Mouse (Mus musculus) hindbrain, postnatal 0 days (tissue): ENCODE measurements at regions not wholly inside any gene's neighbourhood (a gene's known extent, or its start where the extent isn't known, plus 50 kb on each side); places are given as distances from the start of the nearest gene placed in this dataset.
"Not testable (repeated sequence)": the region's sequence is repeated elsewhere in the genome, so short reads cannot be mapped to it uniquely, and the experiment has no call there.

Experiments
- ATAC-seq: fragments of 200-750 bp; cut with Nextera tagmentation; 2 replicates; pipeline ENCODE4 v1.8.0; 2017; ENCODE audit warnings: mild to moderate bottlenecking, moderate TSS enrichment, moderate library complexity
- DNase-seq: peaks from one replicate; pipeline ENCODE4 v3.0.0-alpha.2; 2015; ENCODE audit warnings: low spot score
- H3K27ac ChIP-seq: fragments of 300-500 bp; sonication (generic); 2 replicates; pipeline ENCODE4 v1.5.1; 2014; ENCODE audit warnings: mild to moderate bottlenecking
- H3K27me3 ChIP-seq: fragments of 300-500 bp; sonication (generic); 2 replicates; pipeline ENCODE4 v1.6.1; 2014; ENCODE audit warnings: low read length, mixed read lengths; ENCODE audit not compliant: insufficient read depth
- H3K36me3 ChIP-seq: fragments of 300-500 bp; sonication (generic); 2 replicates; pipeline ENCODE4 v1.6.1; 2014; ENCODE audit warnings: low read length, mixed read lengths; ENCODE audit not compliant: insufficient read depth
- H3K4me1 ChIP-seq: fragments of 300-500 bp; sonication (generic); 2 replicates; pipeline ENCODE4 v1.6.1; 2014; ENCODE audit warnings: antibody characterized with exemption, low read length, mixed read lengths; ENCODE audit not compliant: insufficient read depth
- H3K4me2 ChIP-seq: fragments of 300-500 bp; sonication (generic); 2 replicates; pipeline ENCODE4 v1.6.1; 2014; ENCODE audit warnings: low read depth, mild to moderate bottlenecking, low read length, moderate library complexity, mixed read lengths
- H3K4me3 ChIP-seq: fragments of 300-500 bp; sonication (generic); 2 replicates; pipeline ENCODE4 v1.5.1; 2014; ENCODE audit warnings: low read length
- H3K9ac ChIP-seq: fragments of 300-500 bp; sonication (generic); replicated peaks from 2 replicates; pipeline ENCODE4 v1.6.1; 2014; ENCODE audit warnings: mild to moderate bottlenecking, low read length, moderate library complexity, mixed read lengths
- H3K9me3 ChIP-seq: fragments of 300-500 bp; sonication (generic); 2 replicates; pipeline ENCODE4 v1.6.1; 2016; ENCODE audit warnings: low read length, mixed read lengths
- CTCF ChIP-seq: IDR thresholded peaks from 2 replicates; pipeline ENCODE4 v1.5.1; 2016; ENCODE audit warnings: antibody characterized with exemption, control low read depth, low read depth
- whole genome bisulfite sequencing: fragments of 180-500 bp; shearing (Covaris S2); extraction: QIAGEN DNeasy Blood & Tissue Kit; methylation state at CpG from one replicate; pipeline ENCODE4 v1.1.7; 2014; 5-methylcytosine and 5-hydroxymethylcytosine counted together

GRCm38 (mm10) chr12:92904382-92904781, 1055.4 kb upstream of the Sel1l start:
- WGBS: 83% methylated on average over 2 of the region's 2 CpGs
- no peak overlapping the region for H3K27ac ChIP-seq
- TF ChIP-seq CTCF: no peak
- H3K4me1 ChIP-seq: no peaks in the 10 kb centered on the region
- H3K36me3 ChIP-seq: no peaks in the 10 kb centered on the region
- no peaks in the 10 kb centered on the region for H3K9me3 ChIP-seq
- no peak for ATAC-seq
- H3K9ac ChIP-seq: no peak overlapping the region
- H3K27me3 ChIP-seq: no peaks in the 10 kb centered on the region
- H3K4me3 ChIP-seq: no peak overlapping the region
- DNase-seq: no peak
- H3K4me2 ChIP-seq: no peak overlapping the region

GRCm38 (mm10) chr12:92892315-92892714, 1043.4 kb upstream of the Sel1l start:
- Histone ChIP-seq H3K27me3 (no peaks in the 10 kb centered on the region), H3K4me2 (no peak overlapping the region), H3K9ac (no peak overlapping the region), H3K9me3 (0 out of 2 replicates have a peak, but pooled peaks cover 2% of the 10 kb centered on the region), H3K4me1 (no peaks in the 10 kb centered on the region), H3K36me3 (no peaks in the 10 kb centered on the region), H3K27ac (no peak overlapping the region), H3K4me3 (no peak overlapping the region)
- ATAC-seq (no peak), DNase-seq (no peak)
- WGBS: 93% methylated on average over 4 of the region's 9 CpGs
- no peak for TF ChIP-seq CTCF

- not testable (repeated sequence) for DNase-seq, H3K36me3 ChIP-seq, H3K4me2 ChIP-seq, H3K27ac ChIP-seq, H3K4me1 ChIP-seq, ATAC-seq, H3K27me3 ChIP-seq, H3K9ac ChIP-seq, H3K9me3 ChIP-seq, H3K4me3 ChIP-seq
- WGBS: no CpG with 5 or more reads among the region's 8 CpGs
Measured at GRCm38 (mm10) chr12:92891663-92892062, 1042.7 kb upstream of the Sel1l start.

GRCm38 (mm10) chr12:92891126-92891525, 1042.2 kb upstream of the Sel1l start:
- not testable (repeated sequence) for H3K9me3 ChIP-seq, H3K27ac ChIP-seq, ATAC-seq, H3K4me3 ChIP-seq, H3K4me2 ChIP-seq, H3K9ac ChIP-seq, H3K36me3 ChIP-seq, DNase-seq, H3K27me3 ChIP-seq, H3K4me1 ChIP-seq
- 92% methylated on average over 3 of the region's 9 CpGs for WGBS

GRCm38 (mm10) chr12:92887747-92888146, 1038.8 kb upstream of the Sel1l start:
- ATAC-seq (no peak), DNase-seq (no peak)
- H3K4me1 ChIP-seq: no peaks in the 10 kb centered on the region
- no peak overlapping the region for H3K9ac ChIP-seq
- H3K27me3 ChIP-seq: no peaks in the 10 kb centered on the region
- H3K27ac ChIP-seq: no peak overlapping the region
- no peaks in the 10 kb centered on the region for H3K36me3 ChIP-seq
- no peak overlapping the region for H3K4me2 ChIP-seq
- H3K9me3 ChIP-seq: 0 out of 2 replicates have a peak, but pooled peaks cover 2% of the 10 kb centered on the region
- no peak for TF ChIP-seq CTCF
- 92% methylated on average over 3 of the region's 3 CpGs for WGBS
- no peak overlapping the region for H3K4me3 ChIP-seq

GRCm38 (mm10) chr12:92886394-92887075, 1037.6 kb upstream of the Sel1l start:
- not testable (repeated sequence) for H3K36me3 ChIP-seq, DNase-seq, H3K9me3 ChIP-seq, H3K27me3 ChIP-seq, H3K27ac ChIP-seq, H3K4me2 ChIP-seq, H3K4me3 ChIP-seq, H3K9ac ChIP-seq, H3K4me1 ChIP-seq, ATAC-seq
- 94% methylated on average over 20 of the region's 20 CpGs for WGBS

DNA sequence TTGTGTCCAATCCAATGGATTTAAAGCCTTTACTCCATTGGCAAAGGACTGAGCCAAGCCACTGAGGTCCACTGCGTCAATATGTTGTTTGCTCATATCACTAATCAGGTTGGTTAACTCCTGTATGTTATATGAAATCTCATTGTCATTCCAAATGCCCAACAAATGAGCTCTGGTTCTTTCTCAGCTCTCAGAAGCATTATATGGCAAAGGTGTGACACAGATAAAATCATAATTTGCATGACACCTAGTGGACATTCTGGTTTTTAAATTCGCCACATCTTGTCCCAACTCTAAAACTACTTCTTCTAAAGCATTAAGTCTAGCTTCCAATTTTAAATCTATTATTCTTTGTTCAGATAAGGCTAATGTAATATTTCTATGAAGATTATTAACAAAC, 1035.1 kb upstream of the Sel1l start:
- H3K27ac ChIP-seq, DNase-seq, H3K36me3 ChIP-seq, H3K4me2 ChIP-seq, H3K4me1 ChIP-seq, H3K9ac ChIP-seq, ATAC-seq, H3K4me3 ChIP-seq, H3K9me3 ChIP-seq, H3K27me3 ChIP-seq: not testable (repeated sequence)
- WGBS: 90% methylated on average over 2 of the region's 2 CpGs

DNA sequence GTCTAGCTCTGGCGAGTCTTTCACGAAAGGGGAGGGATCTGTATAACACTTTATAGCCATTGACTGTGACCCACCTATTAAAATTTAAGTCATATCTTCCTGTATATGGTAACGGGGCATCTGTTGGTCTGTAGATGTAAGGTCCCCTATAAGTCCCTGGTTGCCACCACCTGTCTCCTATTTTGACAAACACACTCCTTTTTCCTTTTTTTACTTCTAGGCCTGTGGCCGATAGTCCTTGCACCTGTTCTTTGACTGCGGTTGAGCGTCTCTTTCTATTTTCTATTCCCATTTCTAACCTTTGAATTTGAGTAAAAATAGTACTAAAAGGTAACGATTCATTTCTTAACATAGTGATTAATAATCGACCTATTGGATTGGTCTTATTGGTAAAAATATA, 1034.1 kb upstream of the Sel1l start:
- H3K27ac ChIP-seq, H3K9ac ChIP-seq, H3K9me3 ChIP-seq, H3K4me3 ChIP-seq, ATAC-seq, H3K27me3 ChIP-seq, H3K4me1 ChIP-seq, DNase-seq, H3K4me2 ChIP-seq, H3K36me3 ChIP-seq: not testable (repeated sequence)
- WGBS: no CpG with 5 or more reads among the region's 8 CpGs

GRCm38 (mm10) chr12:92882540-92882939, 1033.6 kb upstream of the Sel1l start:
- H3K4me3 ChIP-seq, H3K4me2 ChIP-seq, H3K9me3 ChIP-seq, DNase-seq, H3K27me3 ChIP-seq, H3K36me3 ChIP-seq, H3K4me1 ChIP-seq, ATAC-seq, H3K9ac ChIP-seq, H3K27ac ChIP-seq: not testable (repeated sequence)
- WGBS: 95% methylated on average over 7 of the region's 11 CpGs
